Mouse (Mus musculus) heart, adult 2 months (tissue): ENCODE results near the gene Pik3r4.

Experiments used
- CTCF ChIP-seq: fragments of 200-600 bp; IDR thresholded peaks from 2 replicates; pipeline ENCODE4 v1.8.1; 2022; ENCODE audit warnings: antibody characterized with exemption, mild to moderate bottlenecking, moderate library complexity
- EP300 ChIP-seq: fragments of 200-500 bp; IDR thresholded peaks from 2 replicates; pipeline ENCODE4 v1.6.1; 2011; ENCODE audit warnings: low read depth, low read length, control low read depth; ENCODE audit not compliant: insufficient read depth
- POLR2A ChIP-seq: fragments of 200-500 bp; IDR thresholded peaks from 2 replicates; pipeline ENCODE4 v1.6.1; 2011; ENCODE audit warnings: mild to moderate bottlenecking, low read depth, low read length, control low read depth; ENCODE audit not compliant: insufficient read depth

DNA sequence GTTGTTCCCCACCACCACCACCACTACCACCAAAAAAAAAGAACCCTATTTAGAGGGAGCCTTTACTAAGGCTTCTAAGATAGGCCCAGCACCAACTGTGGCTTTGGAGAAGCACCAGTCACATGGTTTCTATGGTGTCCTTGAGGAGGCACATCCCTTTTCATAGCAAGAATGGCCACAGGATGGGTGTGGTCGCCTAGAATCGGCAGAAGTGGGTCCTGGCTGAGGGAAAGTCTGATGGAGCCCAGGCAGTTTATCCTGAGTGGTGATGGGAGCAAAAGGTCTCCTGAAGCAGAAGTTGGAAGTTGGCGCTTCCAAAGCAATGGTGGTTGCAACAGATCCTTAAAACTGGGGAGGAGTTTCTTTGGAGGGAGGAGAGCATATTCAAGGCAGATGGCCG lies 43.9 kb upstream of the Pik3r4 start:
- TF ChIP-seq POLR2A (no peak), CTCF (no peak), EP300 (no peak)
